In genomic region chr16:92953936-92954654, GRCm38 (mm10) we compare ENCODE assay signal across 8 mouse cellular contexts.
A peak's percentile ranks its signal among the peaks of the same experiment; 100 is the strongest.
DNase-seq lines count a peak whose midpoint lies in the region; ATAC-seq lines count a peak whose summit lies in the region.

No protein-coding gene starts in this region.

- H3K9ac ChIP-seq in hindbrain, embryonic 14.5 days = no peak overlapping the region
- H3K9ac ChIP-seq in neural tube, embryonic 11.5 days (ENCODE audit: low read length) = no peak overlapping the region

- H3K4me2 ChIP-seq in hindbrain, embryonic 14.5 days (replicated peaks) = no peak overlapping the region
- H3K4me2 ChIP-seq in neural tube, embryonic 11.5 days (ENCODE audit: low read depth) = no peak overlapping the region

- whole genome bisulfite sequencing in hindbrain, embryonic 10.5 days = 72% methylated on average over 11 of the region's 11 CpGs
- WGBS in hindbrain, embryonic 14.5 days = 66% methylated on average over 11 of the region's 11 CpGs
- WGBS in neural tube, embryonic 11.5 days = 63% methylated on average over 11 of the region's 11 CpGs

- DNase-seq in hindbrain, embryonic 10.5 days (ENCODE audit: low spot score) = peak; percentile 8
- no peak for DNase-seq in hindbrain, embryonic 14.5 days (ENCODE audit: low spot score)
- DNase-seq in adrenal gland, postnatal 14 days = peak; percentile 77
- DNase-seq in gastrocnemius, postnatal 36 days = peak; percentile 53 to 62
- DNase-seq in kidney, adult 9 months = peak; percentile 48
- DNase-seq in neural tube, embryonic 11.5 days (ENCODE audit: low spot score) = peak; percentile 18
- no peak for DNase-seq in B cell, adult 2 months

- peak overlapping the region; percentile 30; the same call in 1 of the 2 replicates for H3K27ac ChIP-seq in hindbrain, embryonic 10.5 days
- no peak overlapping the region for H3K27ac ChIP-seq in hindbrain, embryonic 14.5 days
- no peak overlapping the region for H3K27ac ChIP-seq in neural tube, embryonic 11.5 days (ENCODE audit: low read depth, low read length)

- H3K4me1 ChIP-seq in hindbrain, embryonic 10.5 days (replicated peaks) = peaks cover 15% of the 10 kb centered on the region; the same call in 1 of the 2 replicates
- no peaks in the 10 kb centered on the region for H3K4me1 ChIP-seq in hindbrain, embryonic 14.5 days (replicated peaks; ENCODE audit: control insufficient read depth, insufficient read depth, low read length)
- 0 out of 2 replicates have a peak, but pooled peaks cover 6% of the 10 kb centered on the region for H3K4me1 ChIP-seq in neural tube, embryonic 11.5 days (ENCODE audit: control insufficient read depth, insufficient read depth, low read length)

- no peaks in the 10 kb centered on the region for H3K36me3 ChIP-seq in hindbrain, embryonic 10.5 days
- H3K36me3 ChIP-seq in hindbrain, embryonic 14.5 days (replicated peaks; ENCODE audit: control insufficient read depth, insufficient read depth) = no peaks in the 10 kb centered on the region
- H3K36me3 ChIP-seq in neural tube, embryonic 11.5 days (ENCODE audit: control insufficient read depth, insufficient read depth, low read length) = no peaks in the 10 kb centered on the region

- H3K27me3 ChIP-seq in hindbrain, embryonic 10.5 days (ENCODE audit: insufficient read depth, poor library complexity, severe bottlenecking) = no peaks in the 10 kb centered on the region
- H3K27me3 ChIP-seq in hindbrain, embryonic 14.5 days (ENCODE audit: control insufficient read depth, insufficient read depth, low read length) = no peaks in the 10 kb centered on the region
- no peaks in the 10 kb centered on the region for H3K27me3 ChIP-seq in neural tube, embryonic 11.5 days (ENCODE audit: control insufficient read depth, insufficient read depth, low read length)

- no peak overlapping the region for H3K4me3 ChIP-seq in hindbrain, embryonic 10.5 days
- H3K4me3 ChIP-seq in hindbrain, embryonic 14.5 days (replicated peaks; ENCODE audit: low read length) = no peak overlapping the region
- H3K4me3 ChIP-seq in neural tube, embryonic 11.5 days (ENCODE audit: low read depth, low read length) = no peak overlapping the region

- intact Hi-C loops in gastrocnemius, postnatal 36 days (cut with DNase I) = loop anchor here (5.0 kb wide), 1 partner anchor 257 kb away; no protein-coding TSS in a partner anchor

- no peak for ATAC-seq in hindbrain, embryonic 14.5 days (ENCODE audit: low FRiP score)
- ATAC-seq in neural tube, embryonic 11.5 days (ENCODE audit: insufficient read depth, low FRiP score, low TSS enrichment) = no peak
- ATAC-seq in activated CD4-positive, CD25-positive, alpha-beta regulatory T cell, adult 4 months = no peak

- no peaks in the 10 kb centered on the region for H3K9me3 ChIP-seq in hindbrain, embryonic 10.5 days
- no peaks in the 10 kb centered on the region for H3K9me3 ChIP-seq in hindbrain, embryonic 14.5 days (ENCODE audit: control insufficient read depth, low read length)
- no peaks in the 10 kb centered on the region for H3K9me3 ChIP-seq in neural tube, embryonic 11.5 days (ENCODE audit: control insufficient read depth, low read length)

Comparison
In these comparisons a context has a peak if more than half of its experiments do, and no peak if none do; other contexts are left out.
1. DNase-seq: peak in hindbrain, embryonic 10.5 days (single experiment), adrenal gland, postnatal 14 days (single experiment), gastrocnemius, postnatal 36 days (2 of 2), kidney, adult 9 months (single experiment) and neural tube, embryonic 11.5 days (single experiment); none in hindbrain, embryonic 14.5 days (single experiment) and B cell, adult 2 months (0 of 2).